Mouse (Mus musculus) hindbrain, postnatal 0 days (tissue): ENCODE measurements around the gene Stk39. TPM values are rescaled to one million over a fixed set of nuclear protein-coding genes. Genes with fewer than 3 reads are reported as not detected.
"Not testable (repeated sequence)": the region's sequence is repeated elsewhere in the genome, so short reads cannot be mapped to it uniquely, and the experiment has no call there.

Experiments
- ATAC-seq: fragments of 200-750 bp; cut with Nextera tagmentation; 2 replicates; pipeline ENCODE4 v1.8.0; 2017; ENCODE audit warnings: mild to moderate bottlenecking, moderate TSS enrichment, moderate library complexity
- DNase-seq: peaks from one replicate; pipeline ENCODE4 v3.0.0-alpha.2; 2015; ENCODE audit warnings: low spot score
- H3K27ac ChIP-seq: fragments of 300-500 bp; sonication (generic); 2 replicates; pipeline ENCODE4 v1.5.1; 2014; ENCODE audit warnings: mild to moderate bottlenecking
- H3K27me3 ChIP-seq: fragments of 300-500 bp; sonication (generic); 2 replicates; pipeline ENCODE4 v1.6.1; 2014; ENCODE audit warnings: low read length, mixed read lengths; ENCODE audit not compliant: insufficient read depth
- H3K36me3 ChIP-seq: fragments of 300-500 bp; sonication (generic); 2 replicates; pipeline ENCODE4 v1.6.1; 2014; ENCODE audit warnings: low read length, mixed read lengths; ENCODE audit not compliant: insufficient read depth
- H3K4me1 ChIP-seq: fragments of 300-500 bp; sonication (generic); 2 replicates; pipeline ENCODE4 v1.6.1; 2014; ENCODE audit warnings: antibody characterized with exemption, low read length, mixed read lengths; ENCODE audit not compliant: insufficient read depth
- H3K4me2 ChIP-seq: fragments of 300-500 bp; sonication (generic); 2 replicates; pipeline ENCODE4 v1.6.1; 2014; ENCODE audit warnings: low read depth, mild to moderate bottlenecking, low read length, moderate library complexity, mixed read lengths
- H3K4me3 ChIP-seq: fragments of 300-500 bp; sonication (generic); 2 replicates; pipeline ENCODE4 v1.5.1; 2014; ENCODE audit warnings: low read length
- H3K9ac ChIP-seq: fragments of 300-500 bp; sonication (generic); replicated peaks from 2 replicates; pipeline ENCODE4 v1.6.1; 2014; ENCODE audit warnings: mild to moderate bottlenecking, low read length, moderate library complexity, mixed read lengths
- H3K9me3 ChIP-seq: fragments of 300-500 bp; sonication (generic); 2 replicates; pipeline ENCODE4 v1.6.1; 2016; ENCODE audit warnings: low read length, mixed read lengths
- CTCF ChIP-seq: IDR thresholded peaks from 2 replicates; pipeline ENCODE4 v1.5.1; 2016; ENCODE audit warnings: antibody characterized with exemption, control low read depth, low read depth
- WGBS: fragments of 180-500 bp; shearing (Covaris S2); extraction: QIAGEN DNeasy Blood & Tissue Kit; methylation state at CpG from one replicate; pipeline ENCODE4 v1.1.7; 2014; 5-methylcytosine and 5-hydroxymethylcytosine counted together
- polyA plus RNA-seq: library from polyadenylated mRNA; unstranded; fragments of >200 nt; fragmentation: Nextera tagmentation; extraction: Ambion mirVana; gene quantifications from 2 replicates; pipeline ENCODE4 v1.2.1, GENCODE M21; 2015
- total RNA-seq: library from RNA; depleted of rRNA; stranded (reverse); fragments of >200 nt; gene quantifications from 2 replicates; pipeline ENCODE4 v1.2.3, GENCODE M21; 2014

Gene Stk39
- total and polyA plus RNA-seq, 2 experiments from 2014 or later, result 30.8 to 38.4 TPM

- no peak overlapping the region for H3K9ac ChIP-seq
- no peak for TF ChIP-seq CTCF
- no peaks in the 10 kb centered on the region for H3K36me3 ChIP-seq
- H3K27me3 ChIP-seq, result no peaks in the 10 kb centered on the region
- no peaks in the 10 kb centered on the region for H3K4me1 ChIP-seq
- H3K4me2 ChIP-seq, result no peak overlapping the region
- no peak overlapping the region for H3K4me3 ChIP-seq
- WGBS, result 68% methylated on average over 3 of the region's 3 CpGs
- H3K9me3 ChIP-seq, result no peaks in the 10 kb centered on the region
- H3K27ac ChIP-seq, result no peak overlapping the region
- ATAC-seq (no peak), DNase-seq (no peak)
These were observed 228.8 kb downstream of the Stk39 start for GRCm38 (mm10) chr2:68243273-68243672.

DNA sequence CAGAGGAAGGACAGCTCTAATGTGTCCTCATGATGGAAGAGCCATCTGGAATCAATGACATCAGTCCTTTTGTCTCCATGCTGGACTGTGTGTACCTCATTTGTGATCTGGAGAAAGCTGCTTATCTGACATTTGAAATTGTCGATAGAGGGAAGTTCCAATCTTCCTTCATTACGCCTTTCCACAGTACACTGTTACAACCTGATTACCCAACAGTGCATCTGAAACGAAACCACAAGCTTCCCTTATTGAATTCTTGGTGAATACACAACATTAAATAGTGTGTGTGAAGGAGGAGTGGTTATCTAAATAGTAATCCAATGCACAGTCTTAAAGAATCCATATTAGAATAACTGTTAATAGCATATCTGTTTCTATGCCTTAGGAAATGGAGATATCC, 230.0 kb downstream of the Stk39 start:
- no peak overlapping the region for H3K4me3 ChIP-seq
- ATAC-seq, result no peak
- H3K27ac ChIP-seq, result no peak overlapping the region
- H3K36me3 ChIP-seq, result no peaks in the 10 kb centered on the region
- WGBS, result 87% methylated on average over 3 of the region's 3 CpGs
- H3K9ac ChIP-seq, result no peak overlapping the region
- no peaks in the 10 kb centered on the region for H3K9me3 ChIP-seq
- no peaks in the 10 kb centered on the region for H3K4me1 ChIP-seq
- no peak for TF ChIP-seq CTCF
- no peaks in the 10 kb centered on the region for H3K27me3 ChIP-seq
- no peak for DNase-seq
- no peak overlapping the region for H3K4me2 ChIP-seq

DNA sequence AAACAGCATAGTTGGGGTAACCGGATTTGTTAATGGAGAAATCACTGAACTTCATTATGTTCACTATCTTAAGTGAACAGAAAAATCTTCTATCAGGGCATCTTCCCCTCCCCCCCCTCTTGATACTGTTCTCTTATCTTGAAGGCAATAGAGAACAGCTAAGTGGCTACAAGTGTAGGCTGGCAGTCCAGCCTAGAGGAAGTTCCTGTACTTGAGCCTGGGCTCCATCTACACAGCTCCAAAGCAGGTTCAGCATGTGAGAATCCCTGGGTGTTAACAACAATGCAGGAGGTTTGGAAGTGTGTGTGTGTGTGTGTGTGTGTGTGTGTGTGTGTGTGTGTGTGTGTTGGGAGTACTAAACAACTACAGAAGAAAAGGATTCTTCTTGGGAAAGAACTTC, 230.4 kb downstream of the Stk39 start:
- no peak for TF ChIP-seq CTCF
- WGBS, result 100% methylated on average over 1 of the region's 1 CpGs
- Histone ChIP-seq H3K4me1 (no peaks in the 10 kb centered on the region), H3K9ac (no peak overlapping the region), H3K4me3 (no peak overlapping the region), H3K4me2 (no peak overlapping the region), H3K27me3 (no peaks in the 10 kb centered on the region), H3K9me3 (no peaks in the 10 kb centered on the region), H3K27ac (no peak overlapping the region), H3K36me3 (no peaks in the 10 kb centered on the region)
- DNase-seq, result no peak
- no peak for ATAC-seq

GRCm38 (mm10) chr2:68239415-68239814, 232.7 kb downstream of the Stk39 start:
- 30% methylated on average over 4 of the region's 4 CpGs for WGBS
- H3K9me3 ChIP-seq, DNase-seq, H3K4me2 ChIP-seq, H3K36me3 ChIP-seq, H3K4me1 ChIP-seq, ATAC-seq, H3K4me3 ChIP-seq, H3K9ac ChIP-seq, H3K27ac ChIP-seq, H3K27me3 ChIP-seq: not testable (repeated sequence)

DNA sequence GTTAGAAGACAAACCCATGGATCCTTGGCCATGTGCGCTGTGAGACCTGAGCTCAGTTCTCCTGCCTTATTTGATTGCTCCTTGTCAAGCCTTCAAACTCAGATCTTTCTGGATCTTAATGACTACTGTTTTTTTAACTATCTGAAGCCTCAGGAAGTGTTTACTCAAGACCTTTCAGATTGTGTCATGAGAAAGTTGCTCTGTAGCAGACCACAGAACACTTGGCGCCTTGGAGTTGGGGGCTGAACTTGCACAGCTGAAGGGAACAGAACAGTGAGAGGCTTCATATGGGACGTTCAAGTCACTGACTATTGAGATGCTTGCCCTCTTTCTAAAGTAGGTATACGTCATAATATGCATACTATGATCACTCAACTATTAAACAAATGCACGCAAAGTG, 239.1 kb downstream of the Stk39 start:
- no peak for TF ChIP-seq CTCF
- ATAC-seq, result no peak
- Histone ChIP-seq H3K27ac (no peak overlapping the region), H3K27me3 (no peaks in the 10 kb centered on the region), H3K4me1 (no peaks in the 10 kb centered on the region), H3K36me3 (no peaks in the 10 kb centered on the region), H3K9ac (no peak overlapping the region), H3K9me3 (no peaks in the 10 kb centered on the region), H3K4me2 (no peak overlapping the region), H3K4me3 (no peak overlapping the region)
- WGBS, result 95% methylated on average over 5 of the region's 5 CpGs
- no peak for DNase-seq

DNA sequence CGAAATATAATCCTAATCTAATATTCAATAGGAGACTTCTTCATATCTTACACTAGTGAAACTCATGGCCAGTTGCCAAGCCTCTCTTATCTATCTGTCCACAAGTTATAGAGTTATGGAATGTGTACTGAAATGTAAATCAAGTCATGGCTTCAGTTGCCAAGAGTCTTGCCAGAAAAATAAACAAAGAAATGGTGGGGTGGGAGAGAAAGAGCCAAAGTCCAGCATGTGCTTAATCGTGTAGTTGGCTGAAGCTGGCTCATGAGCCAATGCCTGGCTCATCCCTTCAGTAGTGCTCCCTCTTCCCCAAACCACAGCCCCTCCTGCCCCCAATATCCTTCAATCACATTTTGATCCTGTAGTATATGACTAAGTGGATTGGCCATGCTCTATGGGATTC, 242.2 kb downstream of the Stk39 start:
- 79% methylated on average over 2 of the region's 2 CpGs for WGBS
- no peak for ATAC-seq

GRCm38 (mm10) chr2:68229081-68229480, 243.0 kb downstream of the Stk39 start:
- no peak overlapping the region for H3K4me3 ChIP-seq
- no peaks in the 10 kb centered on the region for H3K36me3 ChIP-seq
- H3K27me3 ChIP-seq, result no peaks in the 10 kb centered on the region
- no peak overlapping the region for H3K4me2 ChIP-seq
- no peak overlapping the region for H3K9ac ChIP-seq
- no peaks in the 10 kb centered on the region for H3K9me3 ChIP-seq
- H3K4me1 ChIP-seq, result no peaks in the 10 kb centered on the region
- DNase-seq (no peak), ATAC-seq (no peak)
- H3K27ac ChIP-seq, result no peak overlapping the region
- no peak for TF ChIP-seq CTCF
- WGBS, result 62% methylated on average over 2 of the region's 2 CpGs

More for the DNA sequence above, 242.2 kb downstream of the Stk39 start:
- Histone ChIP-seq H3K27me3 (no peaks in the 10 kb centered on the region), H3K27ac (no peak overlapping the region), H3K9ac (no peak overlapping the region), H3K4me2 (no peak overlapping the region), H3K36me3 (no peaks in the 10 kb centered on the region), H3K9me3 (no peaks in the 10 kb centered on the region), H3K4me3 (no peak overlapping the region), H3K4me1 (no peaks in the 10 kb centered on the region)
- DNase-seq, result no peak
- TF ChIP-seq CTCF, result no peak
